Mouse (Mus musculus): ENCODE results near the gene Ccser1. TPM values are rescaled to one million over a fixed set of nuclear protein-coding genes. Genes with fewer than 3 reads are reported as not detected.

The Ccser1 gene
- total and polyA plus RNA-seq, 3 experiments, result 0.45 to 1.7 (median 0.94) TPM

DNA sequence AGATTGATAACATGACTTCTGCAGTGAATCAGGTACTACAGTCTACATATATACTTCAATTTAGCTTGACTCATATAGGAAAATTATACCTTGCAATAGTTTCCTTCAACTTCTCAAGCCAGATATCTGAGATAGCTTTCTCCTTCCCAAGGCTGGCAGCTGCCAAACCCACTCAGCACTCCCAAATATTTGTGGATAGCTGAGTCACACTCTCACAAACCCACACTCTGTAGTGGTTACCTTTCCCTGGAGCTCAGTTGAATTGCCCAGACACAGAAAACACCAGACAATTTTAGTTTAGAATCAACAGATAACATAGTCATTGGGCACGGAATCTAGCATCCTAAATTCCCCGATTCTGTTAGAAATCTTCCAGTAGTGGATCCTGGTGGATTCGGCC lies 732.8 kb downstream of the Ccser1 start:
- no peak overlapping the region for H3K4me3 ChIP-seq
- no peak overlapping the region for H3K9ac ChIP-seq (ENCODE audit: low read depth, low read length)
- H3K27ac ChIP-seq, result no peak overlapping the region
- TF ChIP-seq CTCF (IDR thresholded peaks at IDR 0.05) (no peak), EP300 (IDR thresholded peaks at IDR 0.05; ENCODE audit: insufficient read depth, low read depth, low read length) (no peak), POLR2A (IDR thresholded peaks at IDR 0.05; ENCODE audit: insufficient read depth, low read depth, low read length) (no peak)
- no peak for DNase-seq
- 88% methylated on average over 3 of the region's 3 CpGs for WGBS
- no peaks in the 10 kb centered on the region for H3K4me1 ChIP-seq (ENCODE audit: control insufficient read depth, insufficient read depth, low read length)
- no peaks in the 10 kb centered on the region for H3K27me3 ChIP-seq (ENCODE audit: control insufficient read depth, insufficient read depth, low read length)
- no peaks in the 10 kb centered on the region for H3K36me3 ChIP-seq (ENCODE audit: control insufficient read depth, insufficient read depth, low read length)
- no peaks in the 10 kb centered on the region for H3K79me2 ChIP-seq (replicated peaks; ENCODE audit: control insufficient read depth, insufficient read depth, low read length)
- intact Hi-C loops (cut with DNase I), result no loop called here

DNA sequence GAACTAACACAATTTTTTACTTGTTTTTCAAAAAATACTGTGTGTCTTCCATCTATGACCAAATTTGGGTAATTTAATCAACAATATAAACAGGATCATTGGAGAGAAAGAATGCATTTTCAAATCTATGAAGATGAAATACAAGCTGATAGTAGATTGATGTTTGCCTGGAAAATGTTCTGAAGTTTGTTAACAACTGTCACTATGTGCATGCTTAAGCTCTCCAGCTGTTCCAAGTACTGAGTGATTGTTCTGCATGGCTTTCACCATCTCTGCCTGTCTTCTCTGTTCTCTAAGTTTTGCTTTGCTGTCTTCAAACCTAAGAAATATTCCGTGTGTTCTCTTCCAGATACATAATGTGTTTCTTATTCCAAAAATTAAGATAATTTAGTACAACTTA lies 751.5 kb downstream of the Ccser1 start:
- Histone ChIP-seq H3K36me3 (ENCODE audit: control insufficient read depth, insufficient read depth, low read length) (no peaks in the 10 kb centered on the region), H3K4me1 (ENCODE audit: control insufficient read depth, insufficient read depth, low read length) (no peaks in the 10 kb centered on the region), H3K9ac (ENCODE audit: low read depth, low read length) (no peak overlapping the region), H3K27me3 (ENCODE audit: control insufficient read depth, insufficient read depth, low read length) (no peaks in the 10 kb centered on the region), H3K79me2 (replicated peaks; ENCODE audit: control insufficient read depth, insufficient read depth, low read length) (no peaks in the 10 kb centered on the region), H3K27ac (no peak overlapping the region), H3K4me3 (no peak overlapping the region)
- intact Hi-C loops (cut with DNase I), result no loop called here
- DNase-seq, result no peak
- TF ChIP-seq CTCF (IDR thresholded peaks at IDR 0.05), result no peak
- TF ChIP-seq EP300 (IDR thresholded peaks at IDR 0.05; ENCODE audit: insufficient read depth, low read depth, low read length), result no peak
- TF ChIP-seq POLR2A (IDR thresholded peaks at IDR 0.05; ENCODE audit: insufficient read depth, low read depth, low read length), result no peak
- 55% methylated on average over 1 of the region's 1 CpGs for WGBS

DNA sequence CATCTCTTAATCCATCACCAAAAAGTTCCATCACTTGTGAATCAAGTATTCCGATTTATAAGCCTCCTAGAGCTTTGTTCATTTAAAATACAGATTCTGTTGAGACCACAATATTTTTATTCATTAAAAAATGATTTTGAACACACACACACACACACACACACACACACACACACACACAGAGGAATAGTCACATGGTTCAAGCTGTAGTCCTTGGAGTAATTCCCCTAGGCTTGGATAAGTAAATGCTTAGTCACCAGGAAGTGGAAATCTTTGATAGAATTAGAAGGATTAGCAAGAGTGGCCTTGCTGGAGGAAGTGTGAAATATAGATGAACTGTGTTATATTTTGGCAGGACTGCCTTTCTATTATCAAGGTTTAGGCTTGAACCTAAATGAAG lies 756.5 kb downstream of the Ccser1 start:
- no peak overlapping the region for H3K9ac ChIP-seq (ENCODE audit: low read depth, low read length)
- no peaks in the 10 kb centered on the region for H3K4me1 ChIP-seq (ENCODE audit: control insufficient read depth, insufficient read depth, low read length)
- H3K27me3 ChIP-seq (ENCODE audit: control insufficient read depth, insufficient read depth, low read length), result no peaks in the 10 kb centered on the region
- H3K4me3 ChIP-seq, result no peak overlapping the region
- TF ChIP-seq POLR2A (IDR thresholded peaks at IDR 0.05; ENCODE audit: insufficient read depth, low read depth, low read length) (no peak), EP300 (IDR thresholded peaks at IDR 0.05; ENCODE audit: insufficient read depth, low read depth, low read length) (no peak), CTCF (IDR thresholded peaks at IDR 0.05) (no peak)
- intact Hi-C loops (cut with DNase I), result no loop called here
- WGBS, result 87% methylated on average over 1 of the region's 1 CpGs
- DNase-seq, result no peak
- H3K79me2 ChIP-seq (replicated peaks; ENCODE audit: control insufficient read depth, insufficient read depth, low read length), result no peaks in the 10 kb centered on the region
- H3K36me3 ChIP-seq (ENCODE audit: control insufficient read depth, insufficient read depth, low read length), result no peaks in the 10 kb centered on the region
- H3K27ac ChIP-seq, result no peak overlapping the region

DNA sequence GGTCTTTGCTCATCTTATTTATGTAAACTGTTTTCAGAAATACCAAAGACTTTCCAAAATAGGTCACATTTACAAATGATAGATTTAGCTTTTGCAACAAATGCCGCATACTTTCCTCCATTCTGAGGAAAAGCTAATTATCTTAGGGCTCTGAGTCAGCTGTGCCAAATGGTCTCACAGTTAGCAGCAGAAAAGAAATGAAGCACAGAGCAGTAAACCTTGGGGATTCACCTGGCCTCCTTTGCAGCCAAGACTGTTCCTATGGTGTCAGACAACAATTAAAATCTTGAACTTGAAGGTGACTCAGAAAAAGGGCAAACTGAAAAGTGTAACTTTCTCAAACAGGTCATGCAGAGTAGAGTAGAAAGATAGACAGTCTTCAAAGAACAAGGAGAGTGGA lies 759.1 kb downstream of the Ccser1 start:
- Histone ChIP-seq H3K27ac (no peak overlapping the region), H3K27me3 (ENCODE audit: control insufficient read depth, insufficient read depth, low read length) (no peaks in the 10 kb centered on the region), H3K9ac (ENCODE audit: low read depth, low read length) (no peak overlapping the region), H3K36me3 (ENCODE audit: control insufficient read depth, insufficient read depth, low read length) (no peaks in the 10 kb centered on the region), H3K79me2 (replicated peaks; ENCODE audit: control insufficient read depth, insufficient read depth, low read length) (no peaks in the 10 kb centered on the region), H3K4me1 (ENCODE audit: control insufficient read depth, insufficient read depth, low read length) (no peaks in the 10 kb centered on the region), H3K4me3 (no peak overlapping the region)
- WGBS, result 78% methylated on average over 1 of the region's 1 CpGs
- DNase-seq, result no peak
- intact Hi-C loops (cut with DNase I), result no loop called here
- TF ChIP-seq CTCF (IDR thresholded peaks at IDR 0.05), result no peak
- no peak for TF ChIP-seq POLR2A (IDR thresholded peaks at IDR 0.05; ENCODE audit: insufficient read depth, low read depth, low read length)
- no peak for TF ChIP-seq EP300 (IDR thresholded peaks at IDR 0.05; ENCODE audit: insufficient read depth, low read depth, low read length)

DNA sequence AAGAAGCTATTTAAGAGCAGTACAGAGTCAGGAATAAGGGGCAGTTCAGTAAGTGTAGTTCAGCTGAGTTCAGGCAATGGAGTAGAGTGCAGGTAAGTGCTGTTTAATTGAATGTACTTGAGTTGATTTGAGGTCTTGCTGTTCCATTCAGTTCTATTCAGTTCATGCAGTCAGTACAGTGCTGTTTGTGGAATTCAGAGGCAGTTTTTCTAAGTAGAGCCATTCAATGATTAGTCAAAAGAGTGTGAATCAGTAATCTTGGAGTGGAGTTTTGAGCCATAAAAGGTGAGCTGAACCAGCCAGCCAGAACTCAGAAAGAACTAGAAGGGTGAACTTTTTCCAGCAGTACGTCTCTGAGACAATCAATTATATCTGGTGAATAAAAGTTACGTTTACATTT lies 773.6 kb downstream of the Ccser1 start:
- H3K4me1 ChIP-seq (ENCODE audit: control insufficient read depth, insufficient read depth, low read length), result no peaks in the 10 kb centered on the region
- TF ChIP-seq EP300 (IDR thresholded peaks at IDR 0.05; ENCODE audit: insufficient read depth, low read depth, low read length) (no peak), POLR2A (IDR thresholded peaks at IDR 0.05; ENCODE audit: insufficient read depth, low read depth, low read length) (no peak), CTCF (IDR thresholded peaks at IDR 0.05) (no peak)
- no peaks in the 10 kb centered on the region for H3K27me3 ChIP-seq (ENCODE audit: control insufficient read depth, insufficient read depth, low read length)
- H3K4me3 ChIP-seq, result no peak overlapping the region
- H3K9ac ChIP-seq (ENCODE audit: low read depth, low read length), result no peak overlapping the region
- H3K36me3 ChIP-seq (ENCODE audit: control insufficient read depth, insufficient read depth, low read length), result no peaks in the 10 kb centered on the region
- no peak overlapping the region for H3K27ac ChIP-seq
- intact Hi-C loops (cut with DNase I), result no loop called here
- WGBS, result 82% methylated on average over 2 of the region's 2 CpGs
- no peaks in the 10 kb centered on the region for H3K79me2 ChIP-seq (replicated peaks; ENCODE audit: control insufficient read depth, insufficient read depth, low read length)
- DNase-seq, result no peak

DNA sequence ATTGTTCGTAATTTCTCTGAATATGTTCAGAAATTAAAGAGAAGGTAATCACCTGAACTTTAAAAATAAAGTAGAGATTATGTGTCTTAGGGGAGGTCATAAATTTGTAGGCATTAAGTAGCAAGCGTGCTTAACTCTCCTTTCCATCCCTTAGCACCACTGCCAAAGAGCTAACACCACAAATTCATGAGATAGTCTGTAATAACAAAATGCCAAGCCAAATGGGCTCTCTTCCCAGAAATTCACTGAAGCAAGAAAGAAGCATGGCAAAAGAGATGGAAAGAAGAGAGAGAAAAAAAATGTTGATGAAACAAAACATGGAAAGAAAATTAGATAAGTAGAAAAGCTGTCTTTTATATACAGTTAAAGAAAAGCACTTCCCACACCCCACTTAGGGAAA lies 796.8 kb downstream of the Ccser1 start:
- no peak for DNase-seq
- Histone ChIP-seq H3K27ac (no peak overlapping the region), H3K27me3 (ENCODE audit: control insufficient read depth, insufficient read depth, low read length) (no peaks in the 10 kb centered on the region), H3K9ac (ENCODE audit: low read depth, low read length) (no peak overlapping the region), H3K36me3 (ENCODE audit: control insufficient read depth, insufficient read depth, low read length) (no peaks in the 10 kb centered on the region), H3K79me2 (replicated peaks; ENCODE audit: control insufficient read depth, insufficient read depth, low read length) (no peaks in the 10 kb centered on the region), H3K4me1 (ENCODE audit: control insufficient read depth, insufficient read depth, low read length) (no peaks in the 10 kb centered on the region), H3K4me3 (no peak overlapping the region)
- no peak for TF ChIP-seq POLR2A (IDR thresholded peaks at IDR 0.05; ENCODE audit: insufficient read depth, low read depth, low read length)
- TF ChIP-seq CTCF (IDR thresholded peaks at IDR 0.05), result no peak
- no peak for TF ChIP-seq EP300 (IDR thresholded peaks at IDR 0.05; ENCODE audit: insufficient read depth, low read depth, low read length)
- intact Hi-C loops (cut with DNase I), result no loop called here
- 49% methylated on average over 2 of the region's 2 CpGs for WGBS

Data from heart, adult 2 months (tissue).